Mouse (Mus musculus) testis, postnatal 10 days (tissue): ENCODE results near the gene Olfr679.
"Not testable (repeated sequence)": the region's sequence is repeated elsewhere in the genome, so short reads cannot be mapped to it uniquely, and the experiment has no call there.

Experiments used
- DNase-seq: peaks from one replicate; pipeline ENCODE4 v3.0.0; 2021; ENCODE audit warnings: low spot score

Olfr679 gene

DNA sequence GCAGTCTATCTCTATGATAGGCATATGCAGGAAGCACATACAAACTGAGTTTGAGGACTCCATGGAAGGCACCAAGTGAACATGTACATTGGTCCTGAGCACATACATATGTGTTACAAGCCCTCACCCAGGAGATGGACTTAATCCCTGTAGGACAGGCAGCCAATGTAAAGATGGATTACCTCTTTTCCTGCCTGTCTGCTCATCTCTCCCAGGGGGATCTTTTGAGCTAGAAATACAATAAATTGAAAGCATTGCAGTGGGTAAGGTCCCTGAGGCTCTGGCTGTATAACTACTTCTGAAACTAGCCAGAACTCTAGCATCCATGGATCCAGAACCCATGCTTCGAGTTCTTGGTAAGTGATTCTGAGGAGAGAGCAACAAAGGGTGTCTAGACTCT, at the start of gene Olfr679:
Gene Olfr679, plus strand, starts transcription at position 301 of the 400 bp plus-strand sequence.
- DNase-seq, result no peak

GRCm38 (mm10) chr7:105032398-105032797, 48.6 kb upstream of the Olfr679 start, which contains the start of gene Olfr676:
Gene Olfr676 (plus strand): TSS chr7:105032698.
- no peak for DNase-seq

DNA sequence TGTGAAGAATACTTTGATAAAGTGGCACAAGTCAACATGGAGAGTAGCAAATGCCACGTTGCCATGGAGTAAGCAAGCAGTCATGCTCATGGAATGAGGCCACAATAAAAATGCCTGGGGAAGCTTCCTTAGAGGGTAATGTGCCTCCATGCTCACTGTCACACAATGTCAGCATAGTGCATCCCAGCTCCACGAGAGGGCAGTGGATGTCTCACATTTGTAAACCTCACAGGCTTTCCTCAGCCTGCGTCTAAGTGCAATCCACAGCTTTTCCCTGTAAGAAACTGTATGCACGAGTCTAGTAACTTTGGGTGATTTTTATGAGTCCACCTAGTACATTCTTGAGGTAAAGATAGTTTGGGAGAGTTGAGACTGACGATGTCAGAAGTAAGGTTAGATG, 47.2 kb upstream of the Olfr679 start:
- DNase-seq, result not testable (repeated sequence)

- DNase-seq, result no peak
Observed at GRCm38 (mm10) chr7:105058951-105059350, 22.1 kb upstream of the Olfr679 start.

DNA sequence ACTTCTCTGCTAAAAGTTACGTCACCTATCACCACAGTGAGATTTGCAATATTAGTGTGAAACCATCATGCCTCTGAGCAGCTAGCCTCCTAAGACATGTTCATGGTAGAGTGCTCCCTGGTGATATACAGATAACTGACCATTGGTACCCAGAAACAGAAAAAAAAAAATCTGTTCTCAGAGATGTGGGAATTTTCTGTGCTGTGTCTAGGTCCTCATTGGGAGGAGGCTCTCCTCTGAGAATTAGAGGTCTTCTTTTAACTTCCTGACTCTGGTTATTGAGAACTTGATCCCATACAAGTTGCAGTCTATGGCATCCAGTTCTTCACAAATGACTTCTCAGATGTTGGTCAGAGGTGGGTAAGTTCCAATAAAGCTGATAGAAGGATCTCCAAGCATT, 16.8 kb upstream of the Olfr679 start, which contains the start of gene Olfr678:
Gene Olfr678, plus strand, starts transcription at position 301 of the 400 bp plus-strand sequence.
- DNase-seq, result no peak

DNA sequence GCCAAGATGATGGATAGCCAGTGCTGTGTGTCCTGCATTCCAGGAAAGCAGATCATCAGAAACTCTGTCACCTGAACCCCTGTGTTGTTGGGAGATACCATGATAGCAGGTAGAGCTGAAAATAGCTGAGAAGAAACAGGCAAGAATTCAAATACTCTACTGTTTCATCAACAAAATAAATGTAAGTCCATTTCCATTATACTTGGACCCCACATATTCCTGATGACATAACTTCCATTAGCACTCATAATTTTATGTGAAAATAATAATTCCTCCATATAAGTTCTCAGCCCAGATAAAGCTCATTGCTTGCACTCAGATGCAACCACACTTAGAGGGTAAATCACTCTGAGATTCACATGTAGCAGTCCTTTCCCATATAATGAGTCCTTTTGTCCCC, 11.7 kb downstream of the Olfr679 start, which contains the start of gene Olfr680-ps1:
Gene Olfr680-ps1, minus strand, starts transcription at position 101 of the 400 bp plus-strand sequence.
- DNase-seq, result not testable (repeated sequence)

- no peak for DNase-seq
Observed at GRCm38 (mm10) chr7:105116536-105116935, 35.5 kb downstream of the Olfr679 start, which contains the start of gene Olfr681. Gene Olfr681 (plus strand): TSS chr7:105116836.
